ENCODE assay signal across 18 mouse cellular contexts in genomic region chr9:107693433-107693987, GRCm38 (mm10). TPM values are rescaled to one million over a fixed set of nuclear protein-coding genes. Genes with fewer than 3 reads are reported as not detected.
DNase-seq lines count a peak whose midpoint lies in the region; ATAC-seq and TF ChIP-seq lines count a peak whose summit lies in the region.
"Had no signal": no experiment of that assay in that cellular context is flagged by ENCODE, and none has a peak within 500 bp of the region (broad histone marks: within the 10 kb centered on the region; RNA-seq: fewer than 3 reads in every experiment).

No protein-coding gene starts in this region.

- H3K4me3 ChIP-seq in forebrain, postnatal 0 days (ENCODE audit: low read depth, low read length): no peak overlapping the region
- no peak overlapping the region for H3K4me3 ChIP-seq in forebrain, embryonic 12.5 days (replicated peaks)
- H3K4me3 ChIP-seq in limb, embryonic 14.5 days (replicated peaks; ENCODE audit: low read length): no peak overlapping the region
- H3K4me3 ChIP-seq in limb, embryonic 10.5 days: no peak overlapping the region
- H3K4me3 ChIP-seq: hindbrain, embryonic 15.5 days; liver, embryonic 15.5 days; stomach, embryonic 15.5 days had no signal

- H3K9ac ChIP-seq in forebrain, postnatal 0 days: no peak overlapping the region
- no peak overlapping the region for H3K9ac ChIP-seq in forebrain, embryonic 12.5 days
- H3K9ac ChIP-seq in limb, embryonic 14.5 days (ENCODE audit: low read depth, low read length, severe bottlenecking): no peak overlapping the region
- H3K9ac ChIP-seq: hindbrain, embryonic 15.5 days; liver, embryonic 15.5 days; stomach, embryonic 15.5 days had no signal

- H3K27me3 ChIP-seq in forebrain, postnatal 0 days (ENCODE audit: insufficient read depth, low read length): no peaks in the 10 kb centered on the region
- H3K27me3 ChIP-seq in forebrain, embryonic 12.5 days: 0 out of 2 replicates have a peak, but pooled peaks cover 12% of the 10 kb centered on the region
- no peaks in the 10 kb centered on the region for H3K27me3 ChIP-seq in limb, embryonic 14.5 days (ENCODE audit: control insufficient read depth, insufficient read depth, low read length)
- no peaks in the 10 kb centered on the region for H3K27me3 ChIP-seq in limb, embryonic 10.5 days (ENCODE audit: low read depth, poor library complexity, severe bottlenecking)
- H3K27me3 ChIP-seq: hindbrain, embryonic 15.5 days; Patski; stomach, embryonic 15.5 days had no signal

- 46% methylated on average over 4 of the region's 4 CpGs for WGBS in forebrain, postnatal 0 days
- WGBS in forebrain, embryonic 12.5 days: 59% methylated on average over 4 of the region's 4 CpGs
- 69% methylated on average over 4 of the region's 4 CpGs for WGBS in limb, embryonic 14.5 days
- WGBS in limb, embryonic 10.5 days: 77% methylated on average over 4 of the region's 4 CpGs

- H3K27ac ChIP-seq in forebrain, postnatal 0 days (ENCODE audit: low read depth, low read length): no peak overlapping the region
- no peak overlapping the region for H3K27ac ChIP-seq in forebrain, embryonic 12.5 days
- H3K27ac ChIP-seq in limb, embryonic 14.5 days (replicated peaks; ENCODE audit: low read depth, low read length): no peak overlapping the region
- H3K27ac ChIP-seq in limb, embryonic 10.5 days: no peak overlapping the region; the same call in 1 of the 2 replicates
- H3K27ac ChIP-seq: hindbrain, embryonic 15.5 days; liver, embryonic 15.5 days; macrophage; stomach, embryonic 15.5 days had no signal

- peak; percentile 23; the same call in 1 of the 2 replicates for TF ChIP-seq CTCF in forebrain, postnatal 0 days (IDR thresholded peaks at IDR 0.05; ENCODE audit: low read depth)

- no peak overlapping the region for H3K4me2 ChIP-seq in forebrain, postnatal 0 days (ENCODE audit: low read depth)
- H3K4me2 ChIP-seq in forebrain, embryonic 12.5 days: no peak overlapping the region
- H3K4me2 ChIP-seq in limb, embryonic 14.5 days (replicated peaks; ENCODE audit: low read depth, low read length, severe bottlenecking): no peak overlapping the region
- H3K4me2 ChIP-seq: hindbrain, embryonic 15.5 days; liver, embryonic 15.5 days; stomach, embryonic 15.5 days had no signal

- peaks cover 29% of the 10 kb centered on the region for H3K36me3 ChIP-seq in forebrain, postnatal 0 days (ENCODE audit: insufficient read depth)
- H3K36me3 ChIP-seq in forebrain, embryonic 12.5 days (replicated peaks): peaks cover 31% of the 10 kb centered on the region; the same call in 1 of the 2 replicates
- peaks cover 79% of the 10 kb centered on the region for H3K36me3 ChIP-seq in limb, embryonic 14.5 days (ENCODE audit: control insufficient read depth, insufficient read depth, low read length)
- H3K36me3 ChIP-seq in limb, embryonic 10.5 days: peaks cover 97% of the 10 kb centered on the region
- H3K36me3 ChIP-seq: liver, embryonic 15.5 days had no signal

- H3K4me1 ChIP-seq in forebrain, postnatal 0 days (ENCODE audit: insufficient read depth): peaks cover 6% of the 10 kb centered on the region
- H3K4me1 ChIP-seq in forebrain, embryonic 12.5 days: peaks cover 52% of the 10 kb centered on the region
- peaks cover 19% of the 10 kb centered on the region for H3K4me1 ChIP-seq in limb, embryonic 14.5 days (ENCODE audit: control insufficient read depth, insufficient read depth, low read length)
- peaks cover 51% of the 10 kb centered on the region for H3K4me1 ChIP-seq in limb, embryonic 10.5 days
- H3K4me1 ChIP-seq: liver, embryonic 15.5 days had no signal

- no peak for DNase-seq in forebrain, postnatal 0 days
- no peak for DNase-seq in limb, embryonic 14.5 days (ENCODE audit: low spot score)
- DNase-seq in limb, embryonic 10.5 days (ENCODE audit: low spot score): no peak
- peak; percentile 16 for DNase-seq in thymus, postnatal 0 days (ENCODE audit: low spot score)
- no peak for DNase-seq in thymus, postnatal 36 days
- DNase-seq in adrenal gland, adult (ENCODE audit: inconsistent age in 2 of 2, low spot score in 1 of 2): no peak
- DNase-seq in urinary bladder, postnatal 4 days (ENCODE audit: low spot score in 2 of 2): no peak
- DNase-seq: cerebellum, postnatal 10 days; right cerebral cortex, adult 18-20 months had no signal

- no peaks in the 10 kb centered on the region for H3K9me3 ChIP-seq in forebrain, postnatal 0 days (ENCODE audit: low read length)
- no peaks in the 10 kb centered on the region for H3K9me3 ChIP-seq in forebrain, embryonic 12.5 days
- H3K9me3 ChIP-seq in limb, embryonic 14.5 days (ENCODE audit: control insufficient read depth, low read length): no peaks in the 10 kb centered on the region
- no peaks in the 10 kb centered on the region for H3K9me3 ChIP-seq in limb, embryonic 10.5 days (replicated peaks)
- H3K9me3 ChIP-seq: hindbrain, embryonic 15.5 days; liver, embryonic 15.5 days; stomach, embryonic 15.5 days had no signal

- TF ChIP-seq POLR2A in limb, embryonic 14.5 days (IDR thresholded peaks at IDR 0.05; ENCODE audit: borderline replicate concordance, extremely low read depth, insufficient read depth, insufficient read length): no peak

- ATAC-seq in forebrain, postnatal 0 days: 0 out of 2 replicates have a peak, but pooled peaks have one; percentile 14
- ATAC-seq in forebrain, embryonic 12.5 days (ENCODE audit: low FRiP score): no peak
- peak; percentile 13; the same call in 1 of the 2 replicates for ATAC-seq in limb, embryonic 14.5 days (ENCODE audit: low FRiP score, low read depth)
- ATAC-seq: Patski had no signal

RNA-seq across cellular contexts. Expression of gene Gnat1, which starts 14.0 kb away (rescaled TPM):
- total RNA-seq in forebrain, postnatal 0 days (2014; rRNA removed): 0.24 TPM in 1 of 2 replicates, not detected in the other
- polyA plus RNA-seq in forebrain, postnatal 0 days (2015; fragmentation: Nextera tagmentation; extraction: Ambion mirVana): 0.73 and 1.8 TPM in 2 replicates
- polyA plus RNA-seq in forebrain, embryonic 12.5 days (2016; fragmentation: Nextera tagmentation; extraction: Ambion mirVana): 1.7 and 2.1 TPM in 2 replicates
- 0.28 and 0.44 TPM in 2 replicates for polyA plus RNA-seq in limb, embryonic 14.5 days (2012; rRNA removed)
- polyA plus RNA-seq in limb, embryonic 14.5 days (2014; fragmentation: Nextera tagmentation; extraction: Ambion mirVana): 0.55 and 0.57 TPM in 2 replicates
- polyA plus RNA-seq in limb, embryonic 10.5 days (2016; fragmentation: Nextera tagmentation; extraction: Ambion mirVana): 2.6 and 3.3 TPM in 2 replicates
- 0.62 and 0.85 TPM in 2 replicates for polyA plus RNA-seq in thymus, postnatal 0 days (2015; fragmentation: Nextera tagmentation; extraction: Ambion mirVana)
- total RNA-seq: gastrocnemius, postnatal 4 days; layer of hippocampus, adult 18-20 months; neutrophil, adult 5-6 weeks had no signal
- polyA plus RNA-seq: macrophage had no signal

RNA-seq across cellular contexts. Expression of gene Sema3f, which starts 16.8 kb away (rescaled TPM):
- 56.6 and 61.4 TPM in 2 replicates for total RNA-seq in forebrain, postnatal 0 days (2014; rRNA removed)
- polyA plus RNA-seq in forebrain, postnatal 0 days (2015; fragmentation: Nextera tagmentation; extraction: Ambion mirVana): 7.1 and 7.8 TPM in 2 replicates
- 13.2 and 15.2 TPM in 2 replicates for polyA plus RNA-seq in forebrain, embryonic 12.5 days (2016; fragmentation: Nextera tagmentation; extraction: Ambion mirVana)
- polyA plus RNA-seq in limb, embryonic 14.5 days (2012; rRNA removed): 228 and 332 TPM in 2 replicates
- 48.8 and 55.6 TPM in 2 replicates for polyA plus RNA-seq in limb, embryonic 14.5 days (2014; fragmentation: Nextera tagmentation; extraction: Ambion mirVana)
- 31.7 and 33.6 TPM in 2 replicates for polyA plus RNA-seq in limb, embryonic 10.5 days (2016; fragmentation: Nextera tagmentation; extraction: Ambion mirVana)
- 2.2 and 3.2 TPM in 2 replicates for polyA plus RNA-seq in thymus, postnatal 0 days (2015; fragmentation: Nextera tagmentation; extraction: Ambion mirVana)
- polyA plus RNA-seq: macrophage had no signal

RNA-seq across cellular contexts. Expression of gene Slc38a3, which starts 24.2 kb away (rescaled TPM):
- total RNA-seq in forebrain, postnatal 0 days (2014; rRNA removed): 43.5 and 60.9 TPM in 2 replicates
- 38.7 and 39.8 TPM in 2 replicates for polyA plus RNA-seq in forebrain, postnatal 0 days (2015; fragmentation: Nextera tagmentation; extraction: Ambion mirVana)
- 8.5 and 10.6 TPM in 2 replicates for polyA plus RNA-seq in forebrain, embryonic 12.5 days (2016; fragmentation: Nextera tagmentation; extraction: Ambion mirVana)
- polyA plus RNA-seq in limb, embryonic 14.5 days (2012; rRNA removed): 22.4 and 31.8 TPM in 2 replicates
- polyA plus RNA-seq in limb, embryonic 14.5 days (2014; fragmentation: Nextera tagmentation; extraction: Ambion mirVana): 3.7 and 6.0 TPM in 2 replicates
- 3.9 and 4.3 TPM in 2 replicates for polyA plus RNA-seq in limb, embryonic 10.5 days (2016; fragmentation: Nextera tagmentation; extraction: Ambion mirVana)
- polyA plus RNA-seq in thymus, postnatal 0 days (2015; fragmentation: Nextera tagmentation; extraction: Ambion mirVana): 0.60 and 1.1 TPM in 2 replicates
- total RNA-seq: neutrophil, adult 5-6 weeks had no signal
- polyA plus RNA-seq: macrophage had no signal

RNA-seq across cellular contexts. Expression of gene Gnai2, which starts 58.3 kb away (rescaled TPM):
- 200 and 223 TPM in 2 replicates for total RNA-seq in forebrain, postnatal 0 days (2014; rRNA removed)
- 267 and 287 TPM in 2 replicates for polyA plus RNA-seq in forebrain, postnatal 0 days (2015; fragmentation: Nextera tagmentation; extraction: Ambion mirVana)
- polyA plus RNA-seq in forebrain, embryonic 12.5 days (2016; fragmentation: Nextera tagmentation; extraction: Ambion mirVana): 570 and 587 TPM in 2 replicates
- polyA plus RNA-seq in limb, embryonic 14.5 days (2012; rRNA removed): 496 and 627 TPM in 2 replicates
- 392 and 411 TPM in 2 replicates for polyA plus RNA-seq in limb, embryonic 14.5 days (2014; fragmentation: Nextera tagmentation; extraction: Ambion mirVana)
- 355 and 403 TPM in 2 replicates for polyA plus RNA-seq in limb, embryonic 10.5 days (2016; fragmentation: Nextera tagmentation; extraction: Ambion mirVana)
- polyA plus RNA-seq in thymus, postnatal 0 days (2015; fragmentation: Nextera tagmentation; extraction: Ambion mirVana): 466 and 479 TPM in 2 replicates
